Mouse (Mus musculus) urinary bladder, adult 18-20 months (tissue): ENCODE data around the gene Adssl1.

ENCODE experiments used
- DNase-seq, 2 experiments: peaks; one replicate each; pipeline ENCODE4 v3.0.0; 2022; ENCODE audit warnings: low spot score in 2 of 2, mixed read lengths in 2 of 2

Adssl1 gene

DNA sequence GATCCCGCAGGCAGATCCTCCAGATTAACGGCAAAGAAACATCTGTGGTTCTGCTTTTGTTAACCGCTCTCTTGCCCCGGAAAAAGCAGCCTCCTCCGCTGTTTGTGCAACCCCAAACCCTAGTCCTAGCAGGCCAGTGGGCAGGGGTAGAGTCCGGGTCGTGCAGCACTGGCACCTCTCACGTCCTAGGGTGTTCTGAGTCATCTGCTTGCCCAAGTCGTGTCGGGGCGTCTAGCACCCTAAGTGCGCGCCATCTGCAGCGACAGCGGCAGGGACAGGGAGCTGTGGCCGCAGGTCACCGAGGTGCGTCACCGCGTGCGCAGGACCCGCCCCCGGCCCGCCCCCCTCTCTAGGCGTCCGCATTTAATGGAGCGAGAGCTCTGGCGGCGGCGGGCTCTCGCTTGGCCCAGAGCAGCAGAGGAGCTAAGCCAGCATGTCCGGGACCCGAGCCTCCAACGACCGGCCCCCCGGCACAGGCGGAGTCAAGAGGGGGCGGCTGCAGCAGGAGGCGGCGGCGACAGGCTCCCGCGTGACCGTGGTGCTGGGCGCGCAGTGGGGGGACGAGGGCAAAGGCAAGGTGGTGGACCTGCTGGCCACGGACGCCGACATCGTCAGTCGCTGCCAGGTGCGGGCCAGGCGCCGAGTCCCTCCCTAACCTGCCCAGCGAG, at the start of gene Adssl1:
Gene Adssl1 (plus strand): TSS at position 360 of the 668 bp plus-strand sequence.
- DNase-seq = peak in 1 of 2 experiments; percentile 52

DNA sequence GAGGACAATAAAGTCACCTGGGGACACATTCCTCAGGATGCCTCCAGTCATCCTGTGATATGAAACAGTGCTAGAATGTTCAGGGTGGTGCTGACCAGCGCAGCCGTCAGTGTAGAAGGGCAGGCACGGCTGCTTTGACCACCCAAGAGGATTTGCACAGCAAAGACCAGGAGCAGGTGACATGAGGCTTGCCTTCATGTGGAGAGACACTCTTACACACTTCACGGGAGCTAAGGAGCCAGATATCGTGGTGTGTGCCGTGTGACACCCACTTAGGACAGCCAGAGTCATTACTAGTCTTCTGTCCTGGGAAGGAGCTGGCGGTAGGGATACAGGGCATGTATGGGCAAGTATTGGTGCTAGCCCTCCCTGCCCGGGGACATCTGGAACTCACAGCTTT, 49.7 kb upstream of the Adssl1 start:
- DNase-seq = no peak

DNA sequence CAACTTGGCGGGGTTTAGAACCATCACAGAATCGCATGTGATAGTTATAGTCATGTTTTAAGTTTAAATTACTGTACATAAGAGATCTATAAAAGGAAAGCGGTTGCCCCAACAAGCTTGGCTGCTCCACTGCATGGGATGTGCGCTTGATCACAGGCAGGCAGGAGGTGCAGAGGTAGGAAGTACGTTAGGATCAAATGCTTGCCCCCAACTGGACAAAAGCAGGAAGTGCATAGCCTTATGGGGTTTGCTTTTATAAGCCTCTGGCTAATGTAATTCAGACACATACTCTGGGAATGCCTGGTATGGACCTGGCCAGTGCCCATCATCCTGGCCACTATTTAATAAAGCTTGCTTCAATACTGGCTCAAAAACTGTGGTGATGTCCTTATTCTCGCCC, 48.8 kb upstream of the Adssl1 start:
- no peak for DNase-seq

DNA sequence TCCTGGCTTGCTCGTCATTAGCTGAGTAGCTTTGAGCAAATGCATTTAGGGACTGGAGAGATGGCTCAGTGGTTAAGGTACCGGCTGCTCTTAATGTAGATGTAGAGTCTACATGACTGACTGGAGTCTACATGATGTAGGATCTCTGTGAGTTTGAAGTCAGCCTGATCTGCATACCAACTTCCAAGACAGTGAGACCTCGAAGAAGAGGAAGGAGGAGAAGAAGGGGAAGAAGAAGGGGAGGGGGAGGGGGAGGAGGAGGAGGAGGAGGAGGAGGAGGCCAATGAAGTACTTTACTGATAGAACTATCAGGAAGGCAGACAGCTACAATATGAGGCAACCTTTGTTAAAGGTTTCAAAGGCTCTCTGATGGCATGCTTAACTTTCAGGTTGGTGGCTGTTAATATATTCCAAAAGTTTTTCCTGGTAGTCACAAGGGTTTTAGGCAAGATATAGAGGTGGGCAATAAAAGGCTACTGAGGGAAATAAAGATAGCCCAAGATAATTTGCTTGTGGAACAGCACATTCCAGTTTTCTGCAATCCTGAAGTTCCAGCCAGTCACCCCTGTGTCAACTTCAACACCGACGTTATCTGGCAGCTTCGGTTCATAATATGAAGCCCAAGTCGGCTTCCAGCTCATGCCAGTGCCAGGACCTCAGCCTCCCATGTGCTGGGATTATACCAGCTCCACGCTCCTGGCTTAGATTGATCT, 44.4 kb upstream of the Adssl1 start:
- DNase-seq = no peak

DNA sequence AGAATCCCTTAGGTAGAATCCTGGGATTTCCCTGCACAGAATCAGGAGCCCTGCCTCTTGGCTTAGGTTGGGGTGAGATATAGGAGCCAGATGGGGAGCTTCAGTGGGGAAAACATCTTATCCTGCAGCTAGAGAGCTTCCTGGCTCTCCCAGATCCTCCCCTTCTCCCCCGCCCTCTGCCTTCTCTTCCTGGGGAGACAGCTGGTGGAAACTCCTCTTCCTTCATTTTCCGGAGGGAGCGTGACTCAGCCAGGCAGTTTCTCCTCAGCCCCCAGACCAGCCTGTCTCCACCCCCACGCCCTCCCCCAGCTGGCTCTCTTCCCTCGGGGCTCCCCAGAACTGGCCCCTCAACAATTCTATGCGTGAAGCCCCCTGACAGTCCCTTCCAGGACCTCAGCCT, 43.5 kb upstream of the Adssl1 start:
- DNase-seq = no peak

DNA sequence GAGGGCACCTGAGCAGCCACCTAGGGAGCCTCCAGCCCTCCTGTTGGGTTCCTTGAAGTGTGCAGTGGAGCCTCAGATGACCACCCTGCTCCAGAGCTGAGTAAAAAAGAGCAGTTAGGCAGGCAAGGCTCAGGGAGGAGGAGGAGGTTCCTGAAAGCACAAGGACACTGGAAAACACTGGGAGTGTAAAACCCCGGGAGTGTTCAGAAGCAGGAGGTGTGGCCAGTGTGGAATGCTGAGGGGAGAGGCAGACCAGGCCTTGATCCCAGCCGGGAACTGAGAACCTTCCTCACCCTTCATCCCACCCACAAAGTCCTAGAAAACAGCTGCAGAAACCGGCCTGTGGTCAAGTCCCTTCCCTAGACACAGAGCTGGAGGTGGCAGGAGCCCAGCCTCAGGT, 43.1 kb upstream of the Adssl1 start:
- DNase-seq = no peak

DNA sequence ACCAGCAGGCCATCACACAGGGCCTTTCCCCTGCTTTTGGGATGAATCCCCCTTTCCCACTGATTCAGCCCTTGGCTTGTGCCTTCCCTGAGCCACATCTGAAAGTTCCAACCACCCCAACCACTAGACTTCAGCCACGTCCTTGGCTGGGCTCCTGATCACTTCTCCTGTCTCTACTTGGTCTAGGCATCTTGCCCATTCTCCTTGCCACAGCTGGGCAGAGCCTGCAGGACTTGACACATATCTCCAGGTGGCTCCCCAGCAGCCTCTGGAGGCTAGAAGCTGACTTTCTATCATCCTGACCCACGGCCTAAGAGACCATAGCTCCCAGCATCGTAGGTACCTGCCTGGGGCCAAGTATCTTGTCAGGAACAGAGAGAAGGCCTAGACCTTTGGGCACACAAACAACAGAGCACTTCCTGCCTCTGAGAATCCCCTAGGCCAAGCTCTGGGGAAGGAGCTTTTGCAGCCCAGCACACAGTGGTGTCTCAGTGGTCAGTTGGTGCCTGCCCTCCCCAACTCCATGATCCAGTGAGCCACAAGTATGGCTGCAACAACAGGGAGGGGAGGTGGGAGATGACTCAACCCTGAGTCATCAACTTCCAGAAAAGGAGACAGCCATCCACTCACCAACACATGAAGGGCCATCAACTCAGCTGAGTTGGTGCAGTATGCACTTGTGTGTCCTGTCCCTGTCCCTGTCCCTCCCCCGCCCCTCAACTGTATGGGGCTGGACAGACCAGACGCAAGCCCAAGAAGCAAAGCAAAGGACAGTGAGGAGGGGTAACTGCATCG, 41.4 kb upstream of the Adssl1 start:
- no peak for DNase-seq

DNA sequence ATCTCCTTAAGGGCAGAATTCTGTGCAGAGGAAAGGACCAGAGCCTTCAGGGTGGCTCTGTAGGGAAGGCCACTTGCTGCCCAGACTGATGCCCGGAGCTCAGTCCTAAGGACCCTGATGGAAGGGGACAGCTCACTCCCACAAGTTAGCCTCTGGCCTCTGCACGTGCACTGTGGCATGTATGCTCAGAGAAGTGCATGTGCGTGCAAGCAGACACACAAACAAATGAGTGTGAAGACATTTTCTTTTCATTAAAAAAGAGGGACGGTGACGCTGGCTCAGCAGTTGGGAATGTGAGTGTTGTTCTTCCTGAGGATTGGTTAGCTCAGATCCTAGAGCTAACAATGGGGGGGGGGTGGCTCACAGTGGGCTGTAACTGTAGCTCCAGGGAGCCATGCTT, 40.4 kb upstream of the Adssl1 start:
- no peak for DNase-seq

DNA sequence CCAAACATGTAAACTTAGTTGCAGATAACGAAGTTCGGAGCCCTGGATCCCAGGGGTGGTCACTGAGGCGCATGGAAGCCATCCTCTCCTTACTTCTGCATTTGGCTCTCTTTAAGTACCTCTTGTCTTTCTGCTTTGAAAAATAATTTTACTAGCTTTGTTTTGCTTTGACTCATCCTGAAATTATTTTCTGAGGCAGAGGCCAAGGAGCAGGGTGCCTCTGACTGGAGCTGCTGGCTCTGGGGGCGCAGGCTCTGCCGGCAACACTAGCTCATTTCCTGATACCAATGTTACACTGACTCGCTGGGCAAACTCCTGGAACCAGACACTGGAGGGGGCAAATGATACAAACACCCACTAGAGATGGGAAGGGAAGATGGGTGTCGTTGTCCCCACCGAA, 39.9 kb upstream of the Adssl1 start:
- DNase-seq = no peak

DNA sequence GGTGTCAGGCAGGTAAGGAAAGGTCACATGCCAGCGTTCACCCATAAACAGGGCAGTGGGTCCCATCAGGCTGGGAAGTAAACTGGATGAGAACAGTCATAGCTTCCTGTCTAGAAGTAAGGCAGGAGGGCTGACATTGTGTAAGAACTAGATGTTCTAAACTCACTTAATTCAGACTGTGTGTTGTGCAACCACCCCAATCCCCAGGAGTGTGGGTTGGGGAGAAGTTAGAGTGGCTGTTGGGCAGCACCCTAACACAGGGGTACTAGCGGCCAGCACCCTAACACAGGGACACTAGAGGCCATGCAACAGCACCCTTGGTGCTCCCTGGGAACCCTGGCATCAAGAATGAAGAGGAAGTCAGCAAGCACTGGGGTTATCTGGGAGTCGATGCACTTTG, 38.7 kb upstream of the Adssl1 start:
- no peak for DNase-seq

DNA sequence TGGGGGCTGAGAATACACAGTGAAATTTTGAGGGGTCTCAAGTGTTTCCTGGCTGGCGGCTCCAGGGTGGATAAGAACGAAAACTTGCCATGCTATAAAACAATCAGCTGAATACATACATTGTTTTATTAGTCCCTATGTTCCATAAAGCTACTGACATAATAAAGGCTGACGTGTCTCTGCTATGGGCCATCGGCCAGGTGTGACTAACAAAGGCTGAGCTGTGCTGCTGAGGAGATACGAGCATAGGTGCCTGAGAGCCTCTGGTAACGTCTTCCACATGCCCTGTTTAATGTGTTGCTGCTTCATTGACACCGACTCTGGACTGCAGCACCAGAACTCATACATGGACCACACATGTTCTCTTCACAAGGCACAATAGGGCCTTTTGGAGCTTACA, 34.9 kb upstream of the Adssl1 start:
- no peak for DNase-seq

DNA sequence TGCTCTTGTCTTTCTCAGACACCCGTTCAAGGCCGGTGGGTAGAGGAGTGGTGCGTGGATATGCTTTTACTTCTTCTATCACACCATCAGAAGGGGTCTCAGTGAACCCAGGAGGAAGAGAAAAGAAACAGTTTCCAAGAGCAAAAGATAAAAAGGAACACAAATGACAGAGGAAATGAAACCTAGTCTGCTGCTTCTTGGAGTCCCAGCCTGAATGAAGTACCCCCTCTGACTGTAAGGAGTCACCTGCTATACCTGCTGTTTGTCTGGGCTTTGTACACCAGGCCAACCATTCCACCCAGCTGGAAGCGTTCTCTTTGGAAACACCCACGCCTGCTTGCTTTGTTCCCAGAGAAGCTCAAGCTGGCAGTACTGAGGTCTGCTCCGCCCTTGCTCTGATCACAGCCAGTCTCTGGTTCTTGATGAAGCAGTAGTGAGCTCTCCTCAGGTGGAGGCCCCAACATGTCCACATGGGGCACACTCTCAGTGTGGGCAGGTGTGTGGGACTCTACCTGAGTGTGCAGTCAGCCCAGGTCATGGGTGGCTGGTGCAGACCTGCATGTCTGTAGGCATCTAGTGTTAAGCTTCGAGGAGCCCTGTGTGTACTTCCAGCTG, 33.8 kb upstream of the Adssl1 start:
- DNase-seq = no peak

DNA sequence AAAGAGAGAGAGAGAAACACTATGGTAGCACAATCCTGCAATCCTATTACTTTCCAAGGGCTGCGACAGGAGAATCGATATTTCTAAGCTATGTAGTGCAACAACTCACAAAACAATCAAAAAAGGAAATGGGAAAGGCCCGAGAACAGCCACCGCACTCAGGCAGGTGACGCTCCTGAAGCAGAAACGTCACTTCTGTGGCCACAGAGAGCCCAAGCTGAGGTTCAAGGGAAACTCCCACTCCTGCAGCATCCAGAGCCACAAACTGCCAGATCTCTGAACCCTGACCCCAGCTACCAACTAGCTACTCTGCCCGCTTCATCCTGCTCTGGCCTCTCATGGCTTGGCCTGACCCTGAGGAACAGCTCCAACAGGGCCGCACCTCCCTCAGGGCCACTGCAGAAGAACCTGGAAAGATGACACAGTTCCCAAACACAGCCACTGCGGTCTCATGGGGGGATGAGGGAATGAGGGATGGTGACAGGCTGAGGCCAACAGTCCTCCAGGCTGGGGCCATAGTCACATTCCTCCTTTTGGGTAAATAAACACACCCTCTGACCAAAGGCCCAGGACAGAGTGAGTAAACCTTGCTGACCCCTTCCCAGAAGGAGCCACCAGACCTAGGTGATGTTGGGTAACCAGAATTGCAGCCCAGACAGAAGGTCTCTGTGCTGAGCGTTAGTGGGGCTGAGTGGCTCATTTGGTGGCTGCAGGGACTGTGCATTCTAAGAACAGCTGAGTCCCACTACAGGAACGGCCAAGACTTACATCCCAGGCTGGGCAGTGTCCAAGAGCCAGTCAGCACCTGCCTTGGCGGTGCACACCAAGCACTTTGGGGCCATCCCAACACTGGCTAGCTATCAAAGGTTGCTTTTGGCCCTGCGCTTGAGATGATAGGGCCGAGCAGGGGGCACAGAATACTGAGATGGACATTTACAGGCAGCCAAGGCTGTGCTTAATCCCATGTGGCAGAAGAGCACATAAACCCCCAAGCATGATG, 32.4 kb upstream of the Adssl1 start:
- no peak for DNase-seq

DNA sequence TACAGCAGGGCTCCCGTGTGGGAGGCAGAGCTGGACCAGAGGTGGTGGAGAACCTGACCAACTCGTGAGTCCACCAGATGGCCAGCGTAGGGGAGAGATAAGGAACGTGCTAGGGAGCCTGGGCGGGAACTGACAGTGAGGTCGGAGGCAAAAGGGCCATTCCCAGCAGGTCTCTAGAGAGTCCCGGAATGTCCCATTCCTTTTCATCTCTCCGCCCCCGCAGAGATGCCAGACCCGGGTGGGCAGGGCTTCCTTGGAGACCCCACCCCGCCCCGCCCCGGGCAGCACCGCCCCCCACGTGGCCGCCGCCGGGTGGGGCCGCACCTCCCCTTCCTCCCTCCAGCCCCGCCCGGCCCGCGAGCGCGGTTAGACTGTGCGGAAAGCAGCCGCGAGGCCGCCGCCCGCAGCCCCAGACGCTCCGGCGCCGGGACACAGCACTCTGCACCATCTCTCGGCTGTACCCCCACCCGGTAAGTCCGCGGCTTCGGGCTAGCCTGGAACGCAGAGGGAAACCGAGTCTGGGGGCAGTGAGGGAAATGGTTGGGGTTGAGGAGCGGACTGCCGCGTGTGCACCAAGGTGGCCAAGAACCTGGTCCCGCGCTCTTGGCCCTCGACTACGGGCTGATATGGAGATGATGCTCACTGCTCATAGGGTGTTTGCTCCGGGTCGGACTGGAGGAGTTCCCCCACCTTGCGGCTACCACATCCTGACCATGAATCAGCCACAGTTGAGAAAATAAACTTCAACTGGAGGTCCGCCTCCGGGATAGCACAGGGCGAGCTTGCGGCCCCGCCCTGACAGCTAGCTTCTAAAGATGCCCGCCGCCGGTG, 31.2 kb upstream of the Adssl1 start, which contains the start of gene Inf2:
Gene Inf2 (plus strand): TSS at position 359 of the 831 bp plus-strand sequence.
- DNase-seq = peak; percentile 79 to 82

DNA sequence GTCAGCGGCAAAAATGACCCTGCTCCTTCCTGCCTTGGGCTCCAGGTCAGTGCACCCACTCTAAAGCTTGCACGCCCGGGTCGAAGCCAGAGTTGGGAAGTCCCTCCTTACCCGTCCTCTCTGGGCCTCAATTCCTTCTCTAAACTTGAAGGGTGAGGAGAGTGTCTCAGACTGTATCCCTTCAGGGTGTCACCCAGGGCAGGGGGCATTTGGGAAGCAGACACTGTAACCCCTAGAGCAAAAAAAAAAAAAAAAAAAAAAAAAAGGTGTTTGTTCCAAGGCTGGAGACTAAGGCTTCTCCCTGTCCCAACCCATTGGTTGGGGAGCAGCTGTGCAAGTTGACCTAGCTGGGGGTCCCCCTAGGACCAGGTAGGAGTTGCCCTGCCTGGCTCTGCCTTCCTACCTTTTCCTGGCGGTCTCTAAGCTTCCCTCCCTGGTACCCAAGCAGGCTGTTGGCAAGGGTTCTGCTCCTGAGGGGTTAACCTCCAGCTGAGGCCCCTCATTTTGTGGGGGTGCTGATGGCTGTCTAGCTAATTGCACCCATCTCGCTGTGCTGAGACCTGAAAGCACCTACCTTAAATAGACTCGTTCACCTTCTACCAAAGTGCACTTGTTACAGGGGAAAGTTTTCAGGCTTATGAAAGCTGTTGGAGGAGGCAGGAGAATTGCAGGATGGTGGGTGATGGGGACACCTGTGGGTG, 30.2 kb upstream of the Adssl1 start:
- no peak for DNase-seq

DNA sequence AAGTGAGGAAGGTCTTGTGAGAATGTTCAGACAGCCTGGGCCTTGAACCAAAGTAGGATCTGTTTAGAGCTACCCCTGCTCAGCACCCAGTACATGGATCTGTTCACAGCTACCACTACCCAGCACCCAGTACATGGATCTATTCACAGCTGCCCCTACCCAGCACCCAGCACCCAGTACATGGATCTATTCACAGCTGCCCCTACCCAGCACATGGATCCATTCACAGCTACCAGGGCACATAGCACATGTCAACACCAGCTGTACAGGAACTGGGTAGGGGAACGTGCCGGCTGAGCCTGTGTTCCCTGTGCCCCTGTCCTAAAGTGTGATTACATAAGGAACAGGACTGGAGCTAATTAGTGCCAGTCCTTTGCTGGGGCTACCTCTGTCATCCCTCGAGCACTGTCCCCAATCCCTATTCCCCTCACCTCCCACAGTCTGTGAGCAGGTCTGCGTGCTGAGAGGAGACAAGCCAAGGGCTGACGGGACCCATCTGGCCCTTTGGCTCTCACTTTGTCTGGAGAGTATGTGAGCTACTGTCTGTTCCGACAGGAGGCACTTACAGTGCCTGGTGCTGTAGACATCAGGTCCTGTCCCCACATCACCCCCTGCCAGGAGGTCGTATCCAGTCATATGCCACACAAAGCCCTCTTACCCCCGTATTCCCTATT, 29.1 kb upstream of the Adssl1 start:
- no peak for DNase-seq

DNA sequence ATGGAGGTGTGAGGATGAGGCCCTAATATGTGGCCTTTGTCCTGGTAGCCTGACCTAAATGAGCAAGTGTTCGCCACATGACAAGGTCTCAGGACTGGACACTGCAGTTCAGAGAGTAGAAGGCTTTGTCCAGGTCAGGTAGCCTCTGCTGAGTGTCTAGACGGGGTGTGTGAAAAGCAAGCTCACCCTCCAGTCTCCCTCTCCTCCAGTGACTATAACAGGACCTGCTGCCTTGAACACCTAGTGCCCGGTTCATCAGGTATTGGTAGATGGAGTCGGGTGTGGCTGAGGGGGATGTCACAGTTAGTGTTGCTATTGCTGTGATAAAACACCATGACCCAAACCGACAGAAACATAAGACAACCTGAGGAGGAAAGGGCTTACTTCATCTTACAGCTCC, 28.6 kb upstream of the Adssl1 start:
- DNase-seq = no peak

DNA sequence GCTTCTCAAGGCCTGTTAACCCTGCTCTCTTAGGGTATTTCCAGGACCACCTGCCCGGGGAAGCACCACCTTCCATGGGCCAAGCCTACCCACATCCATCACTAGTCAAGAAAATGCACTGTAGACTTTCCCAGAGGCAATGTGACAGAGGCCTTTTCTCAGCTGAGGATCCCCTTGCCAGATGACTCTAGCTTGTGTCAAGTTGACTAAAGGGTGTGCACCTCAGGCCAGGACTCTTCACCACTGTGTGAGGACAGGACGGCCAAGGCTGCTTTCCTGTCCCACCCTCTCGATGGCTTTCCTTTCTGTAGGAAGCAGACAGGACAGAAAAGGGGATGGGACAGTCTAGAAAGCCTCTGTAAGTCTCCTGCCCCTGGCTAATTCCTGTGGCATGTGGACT, 28.1 kb upstream of the Adssl1 start:
- no peak for DNase-seq
